Mouse (Mus musculus) urinary bladder, adult 18-20 months (tissue): ENCODE data around the gene Olfr1484.
"Not testable (repeated sequence)": the region's sequence is repeated elsewhere in the genome, so short reads cannot be mapped to it uniquely, and the experiment has no call there.

Source experiments
- DNase-seq, 2 experiments: peaks; one replicate each; pipeline ENCODE4 v3.0.0; 2022; ENCODE audit warnings: low spot score in 2 of 2, mixed read lengths in 2 of 2

Olfr1484 gene

DNA sequence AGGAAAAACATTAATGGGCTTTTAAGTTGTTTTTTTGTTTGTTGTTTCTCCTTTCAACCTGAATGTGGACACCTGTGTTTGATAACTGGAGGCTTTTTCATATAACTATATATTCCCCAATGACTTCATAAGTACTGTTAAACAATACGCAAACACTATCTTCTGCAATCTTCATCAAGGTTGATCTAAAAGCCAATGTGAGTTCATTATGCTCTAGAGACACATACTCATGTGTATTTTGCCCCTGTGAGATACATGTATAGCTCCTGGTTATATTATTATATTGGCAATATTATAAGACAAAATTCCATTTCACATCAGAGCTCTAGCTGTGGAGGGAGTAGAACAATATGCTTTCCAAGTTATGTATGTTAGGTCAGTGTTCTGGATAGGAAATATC, at the start of gene Olfr1484:
Gene Olfr1484 (plus strand): TSS at position 301 of the 400 bp plus-strand sequence.
- DNase-seq, result no peak

DNA sequence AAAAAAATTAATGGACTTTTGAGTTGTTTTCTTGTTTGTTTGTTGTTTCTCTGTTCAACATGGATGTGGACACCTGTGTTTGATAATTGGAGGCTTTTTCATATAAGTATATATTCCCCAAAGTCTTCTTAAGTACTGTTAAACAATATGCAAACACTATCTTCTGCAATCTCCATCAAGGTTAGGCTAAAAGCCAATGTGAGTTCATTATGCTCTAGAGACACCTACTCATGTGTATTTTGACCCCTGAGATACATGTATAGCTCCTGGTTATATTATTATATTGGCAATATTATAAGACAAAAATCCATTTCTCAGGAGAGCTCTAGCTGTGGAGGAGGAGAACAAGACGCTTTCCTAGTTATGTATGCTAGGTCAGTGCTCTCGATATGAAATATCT, 33.8 kb downstream of the Olfr1484 start, which contains the start of gene Olfr1487:
Gene Olfr1487 (plus strand): TSS at position 301 of the 400 bp plus-strand sequence.
- DNase-seq, result not testable (repeated sequence)

DNA sequence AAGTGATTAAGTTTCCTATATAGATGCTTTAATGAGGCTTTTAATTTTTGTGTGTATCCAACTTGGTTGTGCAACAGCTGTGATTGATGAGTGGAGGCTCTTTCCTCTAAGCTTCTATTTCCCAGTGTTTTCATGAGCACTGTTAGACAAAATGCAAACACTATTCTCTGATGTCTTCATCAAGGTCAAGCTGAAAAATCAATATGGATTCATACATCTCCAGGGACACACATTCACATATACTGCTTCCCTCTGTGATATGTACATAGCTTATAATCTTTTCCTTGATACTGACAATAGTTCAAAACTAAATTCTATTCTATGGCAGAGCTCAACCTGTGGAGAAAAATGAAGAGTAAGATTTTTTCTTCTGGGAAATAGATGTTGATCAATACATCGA, 48.0 kb downstream of the Olfr1484 start, which contains the start of gene Olfr1489:
Gene Olfr1489 (plus strand): TSS at position 301 of the 400 bp plus-strand sequence.
- DNase-seq, result no peak
